Mouse (Mus musculus) embryonic fibroblast, embryonic 13.5 days (primary cell): ENCODE results near the gene Defb15.

Experiments used
- CTCF ChIP-seq: IDR thresholded peaks from 2 replicates; pipeline ENCODE4 v1.5.1; 2011; ENCODE audit warnings: mild to moderate bottlenecking, control low read depth, low read length, moderate library complexity, borderline replicate concordance; ENCODE audit not compliant: insufficient read depth
- POLR2A ChIP-seq: IDR thresholded peaks from 2 replicates; pipeline ENCODE4 v1.6.1; 2011; ENCODE audit warnings: low read depth, mild to moderate bottlenecking, control low read depth, low read length, moderate library complexity

GRCm38 (mm10) chr8:21958414-21958813 lies 25.9 kb upstream of the Defb15 start, which contains the start of gene Fam90a1a:
- no peak for TF ChIP-seq POLR2A
- no peak for TF ChIP-seq CTCF
